Mouse (Mus musculus) midbrain, embryonic 11.5 days (tissue): ENCODE measurements around the gene Sort1. TPM values are rescaled to one million over a fixed set of nuclear protein-coding genes. Genes with fewer than 3 reads are reported as not detected.

Experiments
- ATAC-seq: fragments of 200-750 bp; cut with Nextera tagmentation; 2 replicates; pipeline ENCODE4 v1.8.0; 2017; ENCODE audit warnings: moderate TSS enrichment, moderate library complexity; ENCODE audit not compliant: low FRiP score
- DNase-seq: peaks from one replicate; pipeline ENCODE4 v3.0.0; 2015; ENCODE audit warnings: low spot score; ENCODE audit errors: missing footprints
- H3K27ac ChIP-seq: fragments of 300-500 bp; sonication (generic); 2 replicates; pipeline ENCODE4 v1.5.1; 2014; ENCODE audit warnings: low read depth, low read length
- H3K27me3 ChIP-seq: fragments of 300-500 bp; sonication (generic); 2 replicates; pipeline ENCODE4 v1.6.1; 2014; ENCODE audit warnings: mild to moderate bottlenecking, low read length, moderate library complexity, mixed read lengths; ENCODE audit not compliant: control insufficient read depth, insufficient read depth
- H3K36me3 ChIP-seq: fragments of 300-500 bp; sonication (generic); 2 replicates; pipeline ENCODE4 v1.6.1; 2014; ENCODE audit warnings: mild to moderate bottlenecking, low read length, moderate library complexity, mixed read lengths; ENCODE audit not compliant: control insufficient read depth, insufficient read depth
- H3K4me1 ChIP-seq: fragments of 300-500 bp; sonication (generic); 2 replicates; pipeline ENCODE4 v1.6.1; 2014; ENCODE audit warnings: low read length; ENCODE audit not compliant: control insufficient read depth, insufficient read depth
- H3K4me2 ChIP-seq: fragments of 300-500 bp; sonication (generic); 2 replicates; pipeline ENCODE4 v1.6.1; 2014; ENCODE audit warnings: mild to moderate bottlenecking, moderate library complexity
- H3K4me3 ChIP-seq: fragments of 300-500 bp; sonication (generic); 2 replicates; pipeline ENCODE4 v1.5.1; 2014; ENCODE audit warnings: low read depth, low read length
- H3K9ac ChIP-seq: fragments of 300-500 bp; sonication (generic); 2 replicates; pipeline ENCODE4 v1.6.1; 2014; ENCODE audit warnings: low read length
- H3K9me3 ChIP-seq: fragments of 300-500 bp; sonication (generic); 2 replicates; pipeline ENCODE4 v1.6.1; 2016; ENCODE audit warnings: low read length; ENCODE audit not compliant: control insufficient read depth
- WGBS: fragments of 180-500 bp; shearing (Covaris S2); extraction: QIAGEN DNeasy Blood & Tissue Kit; methylation state at CpG from one replicate; pipeline ENCODE4 v1.1.7; 2014; 5-methylcytosine and 5-hydroxymethylcytosine counted together
- polyA plus RNA-seq: library from polyadenylated mRNA; unstranded; fragments of >200 nt; fragmentation: Nextera tagmentation; extraction: Ambion mirVana; gene quantifications from 2 replicates; pipeline ENCODE4 v1.2.1, GENCODE M21; 2014

The Sort1 gene
- polyA plus RNA-seq, 1 experiment from 2014 or later, result 27.0 TPM

- H3K9ac ChIP-seq, result no peak overlapping the region
- peak; percentile 65 for DNase-seq
- no peaks in the 10 kb centered on the region for H3K36me3 ChIP-seq
- no peak overlapping the region for H3K4me3 ChIP-seq
- WGBS, result 47% methylated on average over 2 of the region's 2 CpGs
- peaks cover 45% of the 10 kb centered on the region for H3K4me1 ChIP-seq
- no peak overlapping the region for H3K4me2 ChIP-seq
- H3K27me3 ChIP-seq, result no peaks in the 10 kb centered on the region
- no peak overlapping the region for H3K27ac ChIP-seq
- H3K9me3 ChIP-seq, result no peaks in the 10 kb centered on the region
- no peak for ATAC-seq
Measured at GRCm38 (mm10) chr3:108294398-108294797, 10.5 kb downstream of the Sort1 start.

DNA sequence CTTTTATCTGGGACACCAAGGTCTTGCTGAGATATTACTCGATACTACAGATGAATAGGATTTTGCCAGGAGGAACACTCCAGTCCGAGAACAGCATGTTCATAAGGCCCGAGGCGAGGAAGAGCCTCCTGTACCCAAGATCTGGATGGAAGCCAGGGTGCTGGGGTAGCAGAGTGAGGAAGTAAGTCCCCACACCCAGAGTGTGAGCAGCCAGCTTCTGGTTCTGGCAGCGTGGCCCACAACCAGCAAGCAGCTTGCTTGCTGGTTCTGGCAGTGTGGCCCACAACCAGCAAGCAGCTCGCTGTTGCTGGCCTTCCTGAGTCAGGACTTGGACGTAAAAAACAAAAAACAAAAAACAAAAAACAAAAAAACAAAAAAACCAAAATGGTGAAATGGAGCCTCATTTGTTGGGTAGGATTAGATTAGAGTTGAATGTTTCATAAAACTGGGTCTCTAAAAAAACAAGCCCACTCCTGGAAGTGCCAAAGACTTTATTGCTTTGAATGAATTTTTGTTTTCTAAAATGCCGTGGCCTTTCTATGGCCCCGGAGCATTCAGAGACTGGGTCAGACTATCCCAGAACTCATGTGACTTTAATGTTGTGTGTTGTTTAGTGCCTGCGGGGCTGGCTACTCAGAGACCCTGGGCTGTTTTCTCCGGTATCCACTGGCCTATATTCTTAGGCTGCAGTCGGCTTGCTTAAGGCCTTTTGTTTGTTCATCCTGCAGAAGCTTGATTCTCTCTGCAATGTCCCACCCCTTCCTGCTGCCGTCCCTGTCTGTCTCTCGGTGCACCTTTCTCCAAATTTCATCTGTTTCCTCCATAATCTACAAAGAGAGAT, 11.7 kb downstream of the Sort1 start:
- ATAC-seq (peak; percentile 58), DNase-seq (peak; percentile 88)
- 39% methylated on average over 14 of the region's 14 CpGs for WGBS
- peak overlapping the region; percentile 45; the same call in 1 of the 2 replicates for H3K9ac ChIP-seq
- no peaks in the 10 kb centered on the region for H3K9me3 ChIP-seq
- H3K27me3 ChIP-seq, result no peaks in the 10 kb centered on the region
- H3K36me3 ChIP-seq, result no peaks in the 10 kb centered on the region
- H3K4me2 ChIP-seq, result peak overlapping the region; percentile 38
- peaks cover 45% of the 10 kb centered on the region for H3K4me1 ChIP-seq
- peak overlapping the region; percentile 69 for H3K27ac ChIP-seq
- H3K4me3 ChIP-seq, result no peak overlapping the region; the same call in 1 of the 2 replicates

GRCm38 (mm10) chr3:108296220-108297049, 12.6 kb downstream of the Sort1 start:
- no peaks in the 10 kb centered on the region for H3K36me3 ChIP-seq
- ATAC-seq (peak; percentile 91), DNase-seq (peak; percentile 93)
- H3K27ac ChIP-seq, result peak overlapping the region; percentile 69
- H3K4me3 ChIP-seq, result no peak overlapping the region; the same call in 1 of the 2 replicates
- 18% methylated on average over 14 of the region's 14 CpGs for WGBS
- H3K9ac ChIP-seq, result peak overlapping the region; percentile 45; the same call in 1 of the 2 replicates
- H3K4me2 ChIP-seq, result peak overlapping the region; percentile 38
- H3K9me3 ChIP-seq, result no peaks in the 10 kb centered on the region
- peaks cover 39% of the 10 kb centered on the region for H3K4me1 ChIP-seq
- no peaks in the 10 kb centered on the region for H3K27me3 ChIP-seq

DNA sequence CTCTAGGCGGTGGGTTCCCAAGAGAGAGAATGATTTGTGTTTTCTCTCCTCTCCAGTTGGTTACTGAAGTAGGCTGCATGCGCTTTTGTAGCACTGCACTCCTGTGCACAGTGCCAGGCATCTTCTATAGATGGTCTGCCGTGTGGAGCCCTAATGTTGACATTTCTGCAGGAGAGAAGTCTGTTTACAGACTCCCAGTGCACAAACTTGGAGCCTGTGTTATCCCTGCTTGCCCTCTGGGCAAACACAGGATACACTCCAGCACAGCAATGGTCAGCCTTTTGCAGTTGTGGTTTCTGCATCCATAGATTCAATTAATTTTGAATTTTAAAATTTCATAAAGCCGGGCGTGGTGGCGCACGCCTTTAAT, 13.2 kb downstream of the Sort1 start:
- no peak overlapping the region for H3K4me2 ChIP-seq
- peaks cover 37% of the 10 kb centered on the region for H3K4me1 ChIP-seq
- WGBS, result 75% methylated on average over 7 of the region's 7 CpGs
- H3K9me3 ChIP-seq, result no peaks in the 10 kb centered on the region
- H3K27ac ChIP-seq, result peak overlapping the region; percentile 20; the same call in 1 of the 2 replicates
- no peaks in the 10 kb centered on the region for H3K36me3 ChIP-seq
- no peaks in the 10 kb centered on the region for H3K27me3 ChIP-seq
- peak overlapping the region; percentile 45; the same call in 1 of the 2 replicates for H3K9ac ChIP-seq
- DNase-seq (no peak), ATAC-seq (no peak)
- H3K4me3 ChIP-seq, result no peak overlapping the region

DNA sequence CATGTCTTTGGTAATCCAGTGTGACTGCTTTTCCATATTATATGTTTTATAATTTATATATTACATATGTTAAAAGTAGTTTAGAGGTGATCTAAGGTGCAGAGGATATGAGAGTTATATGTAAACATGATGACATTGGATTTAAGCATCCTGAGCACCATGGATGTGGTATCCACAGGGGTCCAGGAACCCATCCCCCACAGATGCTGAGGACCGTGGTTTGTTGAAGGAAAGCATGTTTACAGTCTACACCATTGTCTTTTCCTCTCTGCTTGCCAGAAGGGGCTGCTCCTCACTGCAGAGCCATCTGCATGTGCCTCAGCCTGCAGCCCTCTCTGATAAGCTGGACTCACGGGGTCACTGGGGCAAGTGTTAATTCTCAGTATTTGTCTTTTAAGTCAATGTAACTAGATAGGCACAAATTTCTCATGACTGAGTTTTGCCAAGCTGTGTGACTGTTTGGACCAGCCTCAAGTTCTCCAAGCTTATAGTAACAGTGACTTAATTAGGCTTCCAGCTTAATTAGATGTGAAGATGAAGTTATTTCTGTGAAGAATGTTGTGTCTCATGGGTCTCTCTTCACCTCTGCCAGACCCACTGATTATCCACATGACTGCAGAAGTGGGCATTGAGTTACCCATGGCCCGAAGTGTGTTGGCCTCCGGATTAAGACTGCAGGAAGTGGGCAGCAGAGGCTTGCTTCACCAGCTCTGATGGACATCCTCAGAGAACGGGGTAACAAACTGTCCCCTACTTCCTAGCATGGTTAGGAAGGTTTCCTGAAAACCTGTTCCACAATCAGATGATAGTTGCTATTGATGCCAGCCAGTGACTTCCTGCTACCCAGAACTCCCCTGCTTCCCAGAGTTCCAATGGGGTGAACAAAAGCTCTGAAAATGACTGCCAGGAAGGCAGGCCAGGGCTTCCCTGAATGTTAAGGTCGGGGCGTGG, 14.0 kb downstream of the Sort1 start:
- Histone ChIP-seq H3K27me3 (no peaks in the 10 kb centered on the region), H3K4me3 (no peak overlapping the region), H3K9ac (no peak overlapping the region), H3K9me3 (no peaks in the 10 kb centered on the region), H3K4me1 (peaks cover 37% of the 10 kb centered on the region), H3K4me2 (no peak overlapping the region), H3K27ac (no peak overlapping the region), H3K36me3 (no peaks in the 10 kb centered on the region)
- WGBS, result 60% methylated on average over 7 of the region's 7 CpGs
- ATAC-seq (no peak; the same call in 1 of the 2 replicates), DNase-seq (peak; percentile 81)

- Histone ChIP-seq H3K4me2 (no peak overlapping the region), H3K27me3 (no peaks in the 10 kb centered on the region), H3K27ac (no peak overlapping the region), H3K36me3 (no peaks in the 10 kb centered on the region), H3K4me1 (peaks cover 26% of the 10 kb centered on the region), H3K9ac (no peak overlapping the region), H3K4me3 (no peak overlapping the region), H3K9me3 (no peaks in the 10 kb centered on the region)
- DNase-seq (peak; percentile 51), ATAC-seq (no peak)
- 94% methylated on average over 6 of the region's 6 CpGs for WGBS
Measured at GRCm38 (mm10) chr3:108300455-108301030, 16.7 kb downstream of the Sort1 start.

DNA sequence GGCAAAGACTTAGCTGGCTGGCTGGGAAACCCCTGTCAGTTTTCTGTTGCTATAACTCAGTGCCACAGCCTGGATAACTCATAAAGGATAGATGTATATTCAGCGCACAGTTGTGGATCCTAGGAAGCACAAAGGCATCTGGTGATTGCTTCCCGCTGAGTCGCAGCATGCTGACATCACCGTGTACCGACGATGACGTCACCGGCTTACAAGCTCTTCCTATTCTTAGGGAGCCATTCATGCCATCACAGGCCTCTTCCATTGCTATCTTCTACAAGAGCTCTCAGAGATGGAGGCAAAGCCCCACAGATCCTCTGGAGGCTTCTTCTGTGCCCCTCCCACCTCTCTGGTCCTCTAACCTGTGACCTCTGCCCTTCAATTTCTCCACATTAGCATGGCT, 19.8 kb downstream of the Sort1 start:
- Histone ChIP-seq H3K4me3 (no peak overlapping the region), H3K9ac (no peak overlapping the region), H3K36me3 (no peaks in the 10 kb centered on the region), H3K27me3 (no peaks in the 10 kb centered on the region), H3K27ac (no peak overlapping the region), H3K9me3 (no peaks in the 10 kb centered on the region), H3K4me1 (peaks cover 6% of the 10 kb centered on the region), H3K4me2 (no peak overlapping the region)
- ATAC-seq (no peak), DNase-seq (peak; percentile 75)
- WGBS, result 97% methylated on average over 8 of the region's 8 CpGs

GRCm38 (mm10) chr3:108304747-108305146, 20.9 kb downstream of the Sort1 start:
- Histone ChIP-seq H3K9ac (no peak overlapping the region), H3K36me3 (no peaks in the 10 kb centered on the region), H3K9me3 (no peaks in the 10 kb centered on the region), H3K27ac (no peak overlapping the region), H3K4me3 (no peak overlapping the region), H3K27me3 (no peaks in the 10 kb centered on the region), H3K4me2 (no peak overlapping the region), H3K4me1 (peaks cover 6% of the 10 kb centered on the region)
- DNase-seq (peak; percentile 10), ATAC-seq (no peak)
- WGBS, result 86% methylated on average over 4 of the region's 4 CpGs
